Mouse (Mus musculus) v-Abl transformed pro-B cells (cell line): ENCODE data around the gene Tex37.

Source experiments
- in situ Hi-C, 2 experiments: fragments of 400-800 bp; cut with MboI; formaldehyde crosslinking; loops; one replicate each; pipeline ENCODE4 v1.15.1; 2025; ENCODE audit not compliant: unreplicated experiment in 2 of 2

Gene Tex37

GRCm38 (mm10) chr6:70918827-70919226 is at the start of gene Tex37:
Gene Tex37 (minus strand): TSS chr6:70918927.
- in situ Hi-C loops, result loop anchor here in 1 of 2 experiments (25.0 kb wide), 1 partner anchor 968 kb away; no protein-coding TSS in a partner anchor

GRCm38 (mm10) chr6:70968291-70968690 is 49.6 kb upstream of the Tex37 start:
- in situ Hi-C loops, result no loop called here

GRCm38 (mm10) chr6:70967422-70967821 is 48.7 kb upstream of the Tex37 start:
- in situ Hi-C loops, result no loop called here

GRCm38 (mm10) chr6:70965694-70966093 is 47.0 kb upstream of the Tex37 start:
- in situ Hi-C loops, result no loop called here

- in situ Hi-C loops, result no loop called here
These were observed 45.5 kb upstream of the Tex37 start for GRCm38 (mm10) chr6:70964116-70964830.

- in situ Hi-C loops, result loop anchor here in 1 of 2 experiments (10.0 kb wide), 1 partner anchor 407 kb away; no protein-coding TSS in a partner anchor
These were observed 38.7 kb upstream of the Tex37 start for GRCm38 (mm10) chr6:70957341-70957940.

GRCm38 (mm10) chr6:70956936-70957335 is 38.2 kb upstream of the Tex37 start:
- in situ Hi-C loops, result loop anchor here in 1 of 2 experiments (10.0 kb wide), 1 partner anchor 408 kb away; no protein-coding TSS in a partner anchor

- in situ Hi-C loops, result loop anchor here in 1 of 2 experiments (10.0 kb wide), 1 partner anchor 408 kb away; no protein-coding TSS in a partner anchor
These were observed 37.7 kb upstream of the Tex37 start, which contains the start of gene Foxi3 for GRCm38 (mm10) chr6:70956285-70956912. Gene Foxi3 (plus strand): TSS chr6:70956531.

- in situ Hi-C loops, result loop anchor here in 1 of 2 experiments (10.0 kb wide), 1 partner anchor 409 kb away; no protein-coding TSS in a partner anchor
These were observed 37.1 kb upstream of the Tex37 start for GRCm38 (mm10) chr6:70955841-70956240.

DNA sequence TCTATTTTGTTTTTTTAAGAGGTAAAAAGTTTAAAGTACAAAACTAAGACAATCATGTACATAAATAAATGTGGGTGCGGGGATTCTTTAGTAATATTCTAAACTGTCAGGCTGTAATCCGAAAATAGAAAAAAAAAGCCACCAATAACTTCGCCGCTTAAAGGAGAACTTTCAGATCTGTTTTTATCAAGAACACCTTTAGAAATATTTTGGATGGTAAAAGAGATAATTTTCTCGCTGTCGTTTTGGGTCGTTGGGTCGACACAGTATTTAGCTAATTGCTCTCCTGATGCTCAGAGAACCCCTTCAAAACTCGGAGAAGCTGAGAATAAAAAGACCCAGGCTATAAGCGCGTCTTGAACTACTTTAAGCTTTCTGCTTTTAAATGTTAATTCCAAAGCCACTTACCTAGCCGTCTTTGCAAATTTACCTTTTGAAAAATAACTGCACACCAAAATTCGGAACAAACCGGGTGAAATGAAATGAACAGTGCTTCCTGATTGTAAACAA is 36.6 kb upstream of the Tex37 start:
- in situ Hi-C loops, result loop anchor here in 1 of 2 experiments (10.0 kb wide), 1 partner anchor 409 kb away; no protein-coding TSS in a partner anchor

DNA sequence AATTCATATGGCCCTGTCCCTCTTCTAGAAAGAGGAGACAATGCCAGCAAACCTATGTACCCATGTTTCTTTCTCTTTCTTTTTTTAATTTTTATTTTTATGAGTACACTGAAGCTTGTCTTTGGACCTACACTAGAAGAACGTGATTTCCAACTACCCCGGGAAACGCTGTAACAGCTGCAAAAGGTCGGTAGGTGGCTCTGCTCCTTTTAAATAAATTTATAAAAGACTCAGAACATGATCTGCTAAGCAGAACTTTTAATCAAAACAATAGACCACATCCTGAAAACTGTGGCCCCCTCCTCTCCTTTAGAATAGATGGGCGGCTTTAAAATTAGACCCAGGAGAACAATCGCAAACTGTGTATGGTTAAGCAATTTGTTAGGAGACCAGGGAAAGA is 35.3 kb upstream of the Tex37 start:
- in situ Hi-C loops, result loop anchor here in 1 of 2 experiments (10.0 kb wide), 1 partner anchor 411 kb away; no protein-coding TSS in a partner anchor

DNA sequence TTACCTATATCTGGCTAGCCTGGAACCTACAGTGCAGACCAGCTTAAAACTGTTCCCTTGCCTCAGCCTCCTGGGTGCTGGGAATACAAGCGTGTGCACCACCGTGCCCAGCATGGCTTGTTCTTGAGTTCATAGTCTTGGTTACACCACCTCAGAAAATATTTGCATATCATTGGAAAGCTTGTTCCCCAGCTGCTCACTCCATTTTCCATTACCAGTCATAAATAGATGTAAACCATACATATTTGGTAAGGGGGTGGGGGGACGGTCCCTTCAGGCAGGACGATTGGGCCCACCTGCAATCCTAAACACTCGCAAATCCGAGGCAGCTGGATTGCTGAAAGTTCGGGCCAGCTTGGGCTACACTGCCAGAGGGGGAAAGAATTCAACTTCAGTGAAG is 34.5 kb upstream of the Tex37 start:
- in situ Hi-C loops, result loop anchor here in 1 of 2 experiments (10.0 kb wide), 1 partner anchor 412 kb away; no protein-coding TSS in a partner anchor

- in situ Hi-C loops, result no loop called here
These were observed 13.1 kb upstream of the Tex37 start for GRCm38 (mm10) chr6:70931801-70932200.

- in situ Hi-C loops, result loop anchor here in 1 of 2 experiments (5.0 to 25.0 kb wide), 3 partner anchors 119 to 966 kb away; no protein-coding TSS in a partner anchor
These were observed 2.7 kb upstream of the Tex37 start for GRCm38 (mm10) chr6:70921274-70922074.

- in situ Hi-C loops, result loop anchor here in 1 of 2 experiments (25.0 kb wide), 1 partner anchor 975 kb away; no protein-coding TSS in a partner anchor
These were observed 6.3 kb downstream of the Tex37 start for GRCm38 (mm10) chr6:70912396-70912765.

DNA sequence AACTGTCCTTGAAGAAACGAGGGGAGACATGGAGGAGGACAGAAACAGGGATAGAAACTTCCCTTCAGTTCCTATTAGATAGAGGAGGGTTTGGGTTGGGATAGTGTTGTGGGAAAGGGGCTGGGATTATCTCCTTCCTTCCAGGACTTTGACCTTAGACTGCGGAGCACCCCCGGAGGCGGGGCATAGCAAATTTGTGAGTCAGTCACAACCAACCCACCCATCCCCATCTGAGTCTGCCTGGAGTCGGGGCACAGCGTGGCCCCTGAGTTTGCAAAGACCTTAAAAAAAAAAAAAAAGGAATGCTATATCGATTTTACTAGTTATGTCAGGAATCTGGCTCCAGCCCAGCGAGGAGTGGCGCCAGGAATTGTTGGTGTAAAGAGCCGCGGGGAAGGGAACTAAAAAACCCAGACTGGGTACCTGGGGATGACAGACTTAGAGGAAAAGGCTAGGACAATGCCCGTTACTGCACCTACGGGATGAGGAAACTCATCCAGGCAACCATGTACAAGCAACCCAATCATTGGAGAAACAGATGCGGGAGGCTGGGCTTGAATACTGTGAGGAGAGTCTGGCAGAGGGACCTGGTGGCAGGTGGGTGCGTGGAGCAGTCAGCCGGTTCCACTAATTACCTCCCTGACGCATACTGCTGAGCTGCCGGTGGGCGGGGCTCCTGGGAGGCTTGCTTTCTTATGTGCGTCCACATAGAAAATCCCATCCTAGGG is 6.9 kb downstream of the Tex37 start:
- in situ Hi-C loops, result loop anchor here in 1 of 2 experiments (25.0 kb wide), 1 partner anchor 975 kb away; no protein-coding TSS in a partner anchor

DNA sequence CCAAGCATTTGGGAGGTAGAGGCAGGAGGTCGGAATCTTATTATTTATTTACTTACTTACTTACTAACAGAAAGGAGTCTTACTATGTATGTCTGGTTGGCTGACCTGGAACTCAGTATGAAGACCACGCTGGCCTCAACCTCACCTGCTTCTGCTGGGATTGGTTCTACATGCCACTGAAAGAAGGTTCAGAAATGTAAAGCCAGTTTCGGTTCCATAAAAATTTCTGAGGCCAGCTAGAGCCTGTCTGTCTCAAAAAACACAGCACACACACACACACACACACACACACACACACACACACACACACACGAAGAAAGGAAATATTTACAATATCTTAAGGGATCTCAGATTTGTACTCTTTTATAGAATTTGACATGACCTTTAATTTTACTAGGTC is 8.4 kb downstream of the Tex37 start:
- in situ Hi-C loops, result loop anchor here in 1 of 2 experiments (25.0 kb wide), 1 partner anchor 977 kb away; no protein-coding TSS in a partner anchor

DNA sequence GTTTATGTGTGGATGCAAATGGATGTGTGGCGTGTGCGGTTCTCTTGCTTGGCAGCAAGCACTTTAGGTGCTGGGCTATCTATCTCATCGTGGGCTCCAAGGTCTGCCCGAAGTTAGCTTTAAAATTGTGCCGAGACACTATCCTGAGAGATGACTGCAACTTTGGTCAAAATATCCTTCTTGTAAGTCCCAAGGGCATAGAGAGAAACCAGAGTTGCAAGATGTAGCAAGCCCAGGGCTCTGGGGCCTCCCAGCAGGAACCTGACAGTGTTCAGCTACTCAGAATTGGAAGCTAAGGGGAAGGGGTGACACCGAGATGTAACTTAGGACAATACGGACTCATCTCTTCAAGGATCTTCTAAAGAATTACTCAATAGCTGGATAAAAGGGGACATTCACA is 9.2 kb downstream of the Tex37 start:
- in situ Hi-C loops, result loop anchor here in 1 of 2 experiments (25.0 kb wide), 1 partner anchor 978 kb away; no protein-coding TSS in a partner anchor

GRCm38 (mm10) chr6:70903689-70904088 is 15.0 kb downstream of the Tex37 start:
- in situ Hi-C loops, result loop anchor here in 1 of 2 experiments (25.0 kb wide), 1 partner anchor 984 kb away; no protein-coding TSS in a partner anchor
